Mouse (Mus musculus): ENCODE data around the gene Wbp2nl.
A peak's percentile ranks its signal among the peaks of the same experiment; 100 is the strongest.

Gene Wbp2nl

DNA sequence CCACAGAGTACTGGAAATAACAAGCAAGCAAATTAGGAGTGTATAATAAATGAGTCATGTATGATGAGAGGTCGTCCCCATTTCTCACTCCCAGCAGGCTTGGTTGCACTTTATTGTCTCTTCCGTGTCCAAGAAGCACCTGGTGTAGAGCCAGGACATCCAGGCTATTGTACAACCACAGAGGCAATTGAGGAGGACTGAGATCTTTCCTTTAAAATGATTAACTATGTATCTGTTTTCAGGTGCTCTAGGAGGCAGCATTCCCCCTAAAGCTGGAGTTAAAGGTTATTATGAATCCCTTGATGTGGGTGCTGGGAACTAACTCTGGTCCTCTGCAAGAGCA lies 50.2 kb downstream of the Wbp2nl start:
- no peak for DNase-seq

DNA sequence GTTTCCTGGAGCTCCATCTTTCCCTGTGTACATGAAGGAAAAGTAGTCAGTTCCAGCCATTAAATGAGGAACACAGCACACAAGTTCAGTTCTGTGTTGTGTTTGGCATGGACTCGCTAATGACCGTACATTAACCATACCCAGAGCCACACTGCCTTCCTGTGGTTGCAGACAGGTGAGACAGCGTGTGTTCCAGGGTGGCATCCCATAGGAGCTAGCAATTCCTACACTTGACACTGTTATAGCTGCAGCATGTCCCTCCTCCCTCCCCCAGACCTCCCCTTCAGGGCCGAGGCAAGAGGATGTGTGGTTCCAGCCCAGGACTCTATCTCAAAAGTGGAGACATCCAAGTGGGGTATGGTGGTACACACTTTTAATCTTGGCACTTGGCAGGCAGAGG lies 51.6 kb downstream of the Wbp2nl start:
- DNase-seq = peak in 1 of 2 experiments; percentile 31

DNA sequence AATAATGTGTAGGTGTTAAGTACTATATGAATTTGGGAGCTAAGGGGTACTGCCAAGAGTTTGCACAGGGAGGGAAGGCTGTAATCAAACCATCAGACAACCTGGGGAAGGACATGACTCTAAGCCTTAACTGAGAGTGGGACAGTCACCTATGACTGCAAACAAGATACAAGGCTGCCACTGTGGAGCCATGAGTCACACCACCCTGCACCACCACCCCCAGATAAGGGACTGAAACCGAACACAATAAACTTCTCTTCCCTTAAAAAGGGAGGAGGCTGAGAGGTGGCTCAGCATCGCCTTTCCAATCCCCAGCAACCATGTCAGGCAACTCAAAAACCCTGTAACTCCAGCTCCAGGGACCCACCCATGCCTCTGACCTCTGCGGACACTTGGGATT lies 52.7 kb downstream of the Wbp2nl start:
- peak in 1 of 2 experiments; percentile 15 for DNase-seq

DNA sequence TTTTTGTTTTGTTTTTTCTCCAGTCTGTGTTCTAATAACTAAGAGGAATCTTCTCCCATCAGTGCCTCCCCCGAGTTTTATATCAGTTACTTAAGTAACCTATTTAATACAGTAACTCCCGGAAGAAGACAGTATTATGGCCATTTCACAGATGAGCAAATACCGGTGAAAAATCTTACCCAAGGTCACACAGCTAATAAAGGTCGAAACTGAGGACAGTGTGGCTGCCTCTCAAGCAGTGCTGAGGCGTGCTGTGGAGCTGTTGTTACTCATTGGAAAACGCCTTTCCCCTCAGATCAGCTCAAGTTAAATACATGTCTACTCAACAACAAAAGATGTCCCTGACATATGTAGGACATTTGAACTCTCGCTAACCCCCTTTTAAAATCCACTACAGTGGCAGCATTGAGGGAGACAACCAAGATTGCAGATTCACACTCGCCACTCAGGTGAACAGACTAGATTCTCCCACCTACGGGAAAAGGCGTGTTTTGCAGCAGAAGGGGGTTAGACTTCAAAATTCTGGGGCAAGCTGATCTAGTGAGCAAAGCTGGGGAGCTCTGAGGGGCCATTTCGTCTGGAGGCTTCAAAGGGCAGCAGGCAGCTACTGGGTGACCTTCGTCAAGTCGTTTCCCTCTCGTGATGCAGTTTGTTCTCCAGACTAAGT lies 54.5 kb downstream of the Wbp2nl start:
- no peak for DNase-seq

DNA sequence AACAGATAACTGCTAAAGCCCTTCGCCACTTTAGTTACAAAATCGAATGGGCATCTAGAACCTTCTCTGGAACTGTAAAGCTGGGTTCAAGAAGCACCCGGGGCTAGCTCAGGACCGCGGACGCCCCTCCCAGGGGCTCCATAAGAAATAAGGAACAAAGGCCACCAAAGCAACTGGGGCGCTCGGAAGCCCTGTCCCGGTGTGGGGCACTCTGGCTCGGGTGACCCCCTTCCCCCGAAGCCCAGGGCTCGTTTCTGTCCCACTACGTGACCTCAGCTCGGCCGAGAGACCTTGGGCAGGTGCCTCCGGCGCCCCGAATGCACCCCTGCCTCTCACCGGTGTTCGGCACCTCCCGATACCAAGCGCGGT lies 55.0 kb downstream of the Wbp2nl start:
- DNase-seq = no peak

DNA sequence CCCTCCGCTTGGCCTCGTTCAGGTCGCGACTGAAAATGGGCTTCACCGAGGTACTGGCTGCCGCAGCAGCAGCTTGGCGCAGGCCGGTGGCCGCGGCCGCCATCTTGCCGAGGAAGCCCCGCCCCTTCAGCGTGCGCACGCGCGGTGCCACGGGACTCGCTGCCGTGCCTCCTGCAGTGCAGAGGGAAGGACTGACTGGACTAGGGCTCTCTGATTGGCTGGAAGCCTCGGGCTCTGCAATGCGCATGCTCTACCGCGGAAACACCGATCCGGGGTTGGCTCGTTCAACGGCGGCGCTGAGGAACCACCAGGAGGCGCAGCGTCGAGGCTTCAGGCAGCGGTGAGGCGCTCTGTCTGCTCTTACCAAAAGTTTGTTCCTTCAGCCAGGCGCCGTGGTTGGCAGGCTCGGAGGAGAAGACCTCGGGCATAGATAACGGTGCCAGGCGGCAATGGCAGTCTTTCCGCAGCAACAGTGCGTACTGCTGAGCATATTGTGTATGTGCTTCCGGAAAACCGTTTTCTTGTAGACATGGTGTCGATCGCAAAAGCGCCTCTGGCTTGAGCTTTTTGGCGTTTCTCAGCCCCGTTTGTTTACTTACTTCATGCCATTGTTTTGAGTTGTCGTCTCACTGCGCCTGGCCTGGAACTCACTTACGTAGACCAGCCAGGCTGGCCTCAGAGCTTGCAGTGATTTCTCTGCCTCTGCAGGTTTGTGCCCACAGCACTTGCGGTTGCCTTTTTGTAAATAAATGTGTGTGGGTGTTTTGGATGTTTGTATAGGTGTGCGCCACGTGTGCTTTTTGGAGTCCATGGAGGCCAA lies 55.6 kb downstream of the Wbp2nl start, which contains the start of gene Ndufa6:
TSS of gene Ndufa6 (minus strand) at position 197 of the 820 bp plus-strand sequence.
- DNase-seq = peak; percentile 98 to 99

DNA sequence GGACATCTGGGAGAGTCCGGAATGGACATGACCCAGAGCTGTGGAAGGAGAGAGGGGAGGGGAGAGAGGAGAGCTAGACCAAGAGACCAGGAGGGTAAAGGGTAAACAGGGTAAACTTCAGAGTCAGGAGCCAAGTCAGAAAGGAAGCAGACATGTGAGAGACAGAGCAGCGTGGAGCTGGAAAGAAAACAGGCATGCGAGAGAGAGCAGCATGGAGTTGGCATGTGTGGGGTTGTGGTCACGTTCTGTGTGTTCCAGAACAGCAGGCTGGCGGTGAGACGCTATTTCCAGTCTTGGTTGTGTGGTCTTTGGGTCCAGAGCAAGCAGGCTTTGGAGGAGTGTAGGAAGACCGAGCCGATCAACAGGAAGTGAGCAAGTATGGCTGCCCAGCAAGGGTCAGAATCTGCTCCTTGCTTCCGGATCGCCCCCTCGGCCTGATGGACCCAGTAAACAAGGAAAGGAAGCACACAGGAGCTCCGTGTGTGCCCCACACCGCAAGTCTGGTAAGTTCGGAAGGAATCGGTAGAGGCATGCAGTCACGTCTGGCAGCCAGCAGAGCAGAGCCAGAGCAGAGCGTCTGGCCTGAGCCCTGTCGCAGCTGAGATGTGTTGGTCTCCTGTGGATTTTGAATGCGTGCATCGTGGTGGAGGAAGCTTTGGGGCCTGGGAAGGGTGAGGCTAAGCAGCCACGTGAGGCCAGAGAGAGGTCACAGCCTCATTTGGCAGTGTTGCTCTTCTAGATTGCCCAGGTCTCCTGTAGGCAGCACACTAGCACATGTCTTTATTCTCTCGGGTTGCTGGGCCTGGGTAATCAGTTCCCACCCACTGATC lies 59.9 kb downstream of the Wbp2nl start:
- peak; percentile 52 to 80 for DNase-seq

DNA sequence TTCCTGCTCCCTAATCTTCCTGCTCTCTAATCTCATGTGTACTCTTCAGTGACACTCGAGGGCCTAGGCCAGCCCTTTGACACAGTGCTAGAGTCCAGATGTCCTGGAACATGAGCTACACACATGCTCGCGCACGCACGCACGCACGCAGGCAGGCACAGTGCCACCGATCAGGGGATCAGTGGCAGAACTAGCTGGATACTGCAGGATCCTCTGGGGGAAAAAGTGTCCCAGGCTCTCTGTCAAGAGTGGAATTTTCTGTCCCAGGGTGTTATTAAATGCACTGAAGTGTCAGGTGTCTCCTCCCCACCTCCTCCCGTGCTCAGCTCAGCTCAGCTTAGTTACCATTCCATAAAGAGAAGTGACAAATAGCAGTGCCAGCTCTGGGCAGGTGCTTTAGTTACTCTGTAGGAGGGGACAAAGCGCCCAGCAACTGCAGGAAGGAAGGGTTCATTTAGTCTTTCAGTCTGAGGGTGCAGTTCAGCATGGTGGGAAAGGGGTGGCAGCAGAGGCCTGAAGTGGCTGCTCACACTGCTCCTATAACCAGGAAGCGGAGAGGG lies 62.8 kb downstream of the Wbp2nl start:
- peak; percentile 51 to 81 for DNase-seq

DNA sequence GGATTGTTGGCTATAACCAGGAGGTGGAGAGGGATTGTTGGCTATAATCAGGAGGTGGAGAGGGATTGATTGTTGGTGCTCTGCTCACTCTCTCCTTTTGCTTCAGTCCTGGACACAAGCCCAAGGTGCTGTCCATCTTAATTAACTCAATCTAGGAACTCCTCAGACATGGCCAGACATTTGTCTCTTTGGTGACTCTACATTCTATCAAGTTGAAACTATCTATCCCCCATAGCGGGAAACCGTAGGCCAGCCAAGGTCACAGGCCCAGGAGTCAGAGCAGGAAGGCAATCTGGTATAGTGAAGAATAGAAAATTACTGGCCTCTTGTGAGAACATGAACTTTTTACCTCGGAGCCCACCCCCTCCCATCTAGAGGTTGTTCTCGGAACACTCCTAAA lies 63.5 kb downstream of the Wbp2nl start:
- peak; percentile 53 to 70 for DNase-seq

DNA sequence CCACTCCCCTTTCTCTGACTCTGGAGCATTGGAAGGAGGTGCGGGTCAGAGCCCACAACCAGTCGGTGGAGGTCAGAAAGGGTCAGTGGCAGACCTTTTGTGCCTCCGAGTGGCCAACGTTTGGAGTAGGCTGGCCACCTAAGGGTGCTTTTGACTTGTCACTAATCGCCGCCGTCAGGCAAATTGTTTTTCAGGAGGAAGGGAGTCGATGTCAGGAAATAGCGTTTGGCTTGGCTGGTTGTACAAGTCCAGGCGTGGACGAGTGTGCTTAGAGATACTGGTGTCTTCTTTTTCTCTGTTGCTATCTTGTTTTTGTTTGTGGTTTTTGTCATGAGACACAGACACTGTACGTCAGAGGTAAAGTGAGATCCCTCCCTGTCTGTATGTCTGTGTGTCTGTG lies 65.0 kb downstream of the Wbp2nl start:
- peak; percentile 1 to 13 for DNase-seq

Data from kidney, postnatal 25 days (tissue).